Mouse (Mus musculus) right cerebral cortex, adult 2 months (tissue): Measurements from ENCODE around the gene Vamp1.

Source experiments
- DNase-seq, 2 experiments: peaks; one replicate each; pipeline ENCODE4 v3.0.0; 2021 to 2022; ENCODE audit warnings: low spot score in 2 of 2

The Vamp1 gene

GRCm38 (mm10) chr6:125212621-125213020 lies 2.7 kb upstream of the Vamp1 start:
- no peak for DNase-seq

GRCm38 (mm10) chr6:125213129-125213528 lies 2.2 kb upstream of the Vamp1 start:
- DNase-seq: no peak

GRCm38 (mm10) chr6:125213715-125214114 lies 1.6 kb upstream of the Vamp1 start:
- DNase-seq: no peak

- no peak for DNase-seq
These were observed 1.5 kb downstream of the Vamp1 start for GRCm38 (mm10) chr6:125216898-125217297.

GRCm38 (mm10) chr6:125217899-125218298 lies 2.5 kb downstream of the Vamp1 start:
- no peak for DNase-seq

- DNase-seq: peak; percentile 74 to 76
These were observed 3.6 kb downstream of the Vamp1 start for GRCm38 (mm10) chr6:125218963-125219362.

GRCm38 (mm10) chr6:125221115-125221745 lies 5.9 kb downstream of the Vamp1 start:
- no peak for DNase-seq

GRCm38 (mm10) chr6:125222146-125222545 lies 6.8 kb downstream of the Vamp1 start:
- DNase-seq: no peak

- no peak for DNase-seq
These were observed 7.2 kb downstream of the Vamp1 start for GRCm38 (mm10) chr6:125222577-125222976.

- DNase-seq: peak; percentile 33 to 63
These were observed 10.3 kb downstream of the Vamp1 start for GRCm38 (mm10) chr6:125225518-125226115.

- no peak for DNase-seq
These were observed 15.2 kb downstream of the Vamp1 start for GRCm38 (mm10) chr6:125230571-125230970.

- DNase-seq: peak; percentile 41 to 43
These were observed 16.0 kb downstream of the Vamp1 start, which contains the start of gene Tapbpl for GRCm38 (mm10) chr6:125231117-125232044. Gene Tapbpl (minus strand): TSS chr6:125231860.

- DNase-seq: no peak
These were observed 16.7 kb downstream of the Vamp1 start for GRCm38 (mm10) chr6:125232045-125232437.

GRCm38 (mm10) chr6:125232516-125232915 lies 17.2 kb downstream of the Vamp1 start:
- no peak for DNase-seq

GRCm38 (mm10) chr6:125233816-125234519 lies 18.6 kb downstream of the Vamp1 start:
- DNase-seq: no peak

GRCm38 (mm10) chr6:125234520-125234828 lies 19.1 kb downstream of the Vamp1 start:
- no peak for DNase-seq

- DNase-seq: no peak
These were observed 21.0 kb downstream of the Vamp1 start for GRCm38 (mm10) chr6:125236341-125236740.

- DNase-seq: no peak
These were observed 21.4 kb downstream of the Vamp1 start, which contains the start of gene Cd27 for GRCm38 (mm10) chr6:125236782-125237181. Gene Cd27 (minus strand): TSS chr6:125237010.

- DNase-seq: no peak
These were observed 22.1 kb downstream of the Vamp1 start for GRCm38 (mm10) chr6:125237421-125237820.

- DNase-seq: no peak
These were observed 23.0 kb downstream of the Vamp1 start for GRCm38 (mm10) chr6:125238396-125238795.

- no peak for DNase-seq
These were observed 24.2 kb downstream of the Vamp1 start for GRCm38 (mm10) chr6:125239547-125239946.

GRCm38 (mm10) chr6:125240617-125241016 lies 25.3 kb downstream of the Vamp1 start:
- no peak for DNase-seq
